Mouse (Mus musculus) kidney, postnatal 0 days (tissue): Measurements from ENCODE around the gene Dido1. TPM values are rescaled to one million over a fixed set of nuclear protein-coding genes. Genes with fewer than 3 reads are reported as not detected.
A peak's percentile ranks its signal among the peaks of the same experiment; 100 is the strongest.

Experiments used
- ATAC-seq: fragments of 200-750 bp; cut with Nextera tagmentation; replicated peaks from 2 replicates; pipeline ENCODE4 v1.8.0; 2017; ENCODE audit warnings: low read depth, moderate number of reproducible peaks, moderate TSS enrichment, moderate library complexity; ENCODE audit not compliant: low FRiP score
- DNase-seq: peaks from one replicate; pipeline ENCODE4 v3.0.0-alpha.2; 2016; ENCODE audit warnings: low spot score
- H3K27ac ChIP-seq: fragments of 300-500 bp; sonication (generic); 2 replicates; pipeline ENCODE4 v1.5.1; 2014; ENCODE audit warnings: mild to moderate bottlenecking
- H3K27me3 ChIP-seq: fragments of 300-500 bp; sonication (generic); 2 replicates; pipeline ENCODE4 v1.6.1; 2014; ENCODE audit warnings: low read length, mixed read lengths; ENCODE audit not compliant: insufficient read depth
- H3K36me3 ChIP-seq: fragments of 300-500 bp; sonication (generic); 2 replicates; pipeline ENCODE4 v1.6.1; 2014; ENCODE audit warnings: low read length, mixed read lengths; ENCODE audit not compliant: insufficient read depth
- H3K4me1 ChIP-seq: fragments of 300-500 bp; sonication (generic); replicated peaks from 2 replicates; pipeline ENCODE4 v1.6.1; 2014; ENCODE audit warnings: antibody characterized with exemption, low read length, mixed read lengths; ENCODE audit not compliant: insufficient read depth
- H3K4me2 ChIP-seq: fragments of 300-500 bp; sonication (generic); 2 replicates; pipeline ENCODE4 v1.6.1; 2014; ENCODE audit warnings: mild to moderate bottlenecking, low read length, moderate library complexity, mixed read lengths
- H3K4me3 ChIP-seq: fragments of 300-500 bp; sonication (generic); replicated peaks from 2 replicates; pipeline ENCODE4 v1.5.1; 2014; ENCODE audit warnings: low read depth, low read length
- H3K9ac ChIP-seq: fragments of 300-500 bp; sonication (generic); 2 replicates; pipeline ENCODE4 v1.6.1; 2014; ENCODE audit warnings: low read depth, low read length
- H3K9me3 ChIP-seq: fragments of 300-500 bp; sonication (generic); replicated peaks from 2 replicates; pipeline ENCODE4 v1.6.1; 2016; ENCODE audit warnings: low read length, inconsistent platforms, mixed read lengths
- CTCF ChIP-seq: IDR thresholded peaks from 2 replicates; pipeline ENCODE4 v1.5.1; 2016; ENCODE audit warnings: antibody characterized with exemption, low read depth, mild to moderate bottlenecking, moderate library complexity
- WGBS: fragments of 180-500 bp; shearing (Covaris S2); extraction: QIAGEN DNeasy Blood & Tissue Kit; methylation state at CpG from one replicate; pipeline ENCODE4 v1.1.7; 2014; 5-methylcytosine and 5-hydroxymethylcytosine counted together
- polyA plus RNA-seq: library from polyadenylated mRNA; unstranded; fragments of >200 nt; fragmentation: Nextera tagmentation; extraction: Ambion mirVana; gene quantifications from 2 replicates; pipeline ENCODE4 v1.2.1, GENCODE M21; 2015

The Dido1 gene
- polyA plus RNA-seq, 1 experiment from 2014 or later: 18.0 TPM

DNA sequence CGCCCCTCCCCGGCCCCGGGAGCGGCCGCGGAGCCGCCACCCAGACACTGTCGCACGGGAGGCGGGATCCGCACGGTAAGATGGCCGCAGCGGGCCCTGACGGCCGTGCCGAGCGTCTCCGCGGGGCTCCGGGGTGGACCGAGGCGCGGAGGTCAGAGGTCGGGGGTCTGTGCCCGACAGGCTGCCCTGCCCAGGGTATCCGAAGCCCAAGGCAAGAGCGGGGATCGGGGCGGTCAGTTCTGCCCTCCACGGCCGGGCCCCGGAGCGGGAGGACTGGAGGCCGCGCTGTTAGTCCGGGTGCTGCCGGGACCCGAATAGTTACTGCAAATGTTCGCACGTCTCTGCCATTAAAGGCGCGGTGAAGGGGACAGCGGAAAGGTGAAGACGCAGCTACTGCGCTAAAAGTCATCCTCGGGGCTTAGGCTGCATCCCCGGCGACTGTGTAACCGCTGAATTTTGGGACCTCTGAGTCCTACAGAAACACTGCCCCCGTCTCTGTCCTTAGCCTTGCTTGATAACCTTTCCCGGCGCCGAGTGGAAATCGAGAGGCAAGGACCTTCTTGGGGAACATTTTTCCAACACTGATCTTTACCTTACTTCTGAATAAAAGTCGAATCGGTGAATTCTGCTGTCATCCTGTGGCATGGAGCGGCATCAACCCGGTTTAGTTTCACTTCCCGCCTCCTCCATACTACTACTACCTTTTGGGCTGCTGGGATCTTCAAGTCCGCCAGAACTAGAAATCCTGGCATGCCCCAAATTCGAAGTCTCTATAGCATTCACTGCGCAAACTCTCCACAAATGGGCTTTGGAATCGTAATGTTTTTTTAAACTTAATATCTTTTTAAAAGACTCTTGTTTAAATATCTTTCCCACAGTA is 717 bp upstream of the Dido1 start:
- H3K27me3 ChIP-seq: no peaks in the 10 kb centered on the region
- ATAC-seq (no peak; the same call in none of the 2 replicates), DNase-seq (peak; percentile 44)
- H3K4me2 ChIP-seq: peak overlapping the region; percentile 70
- peak overlapping the region; percentile 88 for H3K4me3 ChIP-seq
- H3K36me3 ChIP-seq: peaks cover 10% of the 10 kb centered on the region; the same call in 1 of the 2 replicates
- H3K27ac ChIP-seq: peak overlapping the region; percentile 94
- 2% methylated on average over 59 of the region's 64 CpGs for WGBS
- 0 out of 2 replicates have a peak, but pooled peaks cover 8% of the 10 kb centered on the region for H3K4me1 ChIP-seq
- H3K9ac ChIP-seq: peak overlapping the region; percentile 94
- TF ChIP-seq CTCF: no peak
- no peaks in the 10 kb centered on the region for H3K9me3 ChIP-seq

DNA sequence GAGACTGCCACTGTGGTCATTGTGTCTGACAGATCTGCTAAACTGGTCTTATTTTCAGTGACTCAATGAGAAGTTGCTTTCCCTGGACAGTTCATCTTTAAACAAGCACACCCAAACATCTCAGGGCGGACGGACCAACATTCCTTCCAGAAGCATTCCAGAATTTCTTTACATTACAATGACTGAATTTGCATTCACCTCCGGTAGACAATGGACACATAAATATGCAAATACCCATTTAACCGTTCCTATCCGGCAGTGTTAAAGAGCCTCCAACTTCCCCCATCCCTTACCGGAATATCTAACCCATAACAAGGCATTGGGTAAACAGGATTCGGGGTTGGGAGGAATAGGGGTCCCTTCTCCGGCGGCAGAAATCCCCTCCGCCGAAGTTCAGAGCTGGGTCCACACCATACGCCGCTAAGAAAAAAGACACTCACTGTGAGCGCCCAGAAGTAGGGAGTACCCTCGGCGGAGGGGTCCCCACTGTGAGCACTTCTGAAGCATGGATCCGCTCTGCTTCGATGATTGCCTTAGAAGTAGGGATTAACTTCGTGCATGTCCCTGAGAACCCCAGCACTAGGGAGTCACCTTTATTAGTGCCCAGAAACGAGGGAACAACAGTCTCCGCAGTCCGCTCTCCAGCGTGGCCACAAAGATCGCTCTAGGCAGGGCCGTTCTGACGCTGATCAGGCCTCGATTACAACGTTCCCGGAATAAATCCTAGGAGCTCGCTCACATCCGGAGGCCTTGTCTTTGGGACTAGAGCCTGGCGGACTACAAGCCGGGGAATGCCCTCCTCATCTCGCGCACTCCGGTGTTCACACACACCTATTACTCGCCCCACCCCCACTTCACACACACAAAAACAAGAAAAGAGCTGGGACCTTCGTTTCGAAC is 526 bp downstream of the Dido1 start:
- WGBS: under 1% methylated on average over 39 of the region's 39 CpGs
- Histone ChIP-seq H3K4me1 (peaks cover 16% of the 10 kb centered on the region; the same call in 1 of the 2 replicates), H3K9ac (peak overlapping the region; percentile 94), H3K27ac (peak overlapping the region; percentile 94), H3K4me2 (peak overlapping the region; percentile 85), H3K9me3 (no peaks in the 10 kb centered on the region), H3K4me3 (peak overlapping the region; percentile 88), H3K36me3 (peaks cover 4% of the 10 kb centered on the region; the same call in 1 of the 2 replicates), H3K27me3 (no peaks in the 10 kb centered on the region)
- no peak for TF ChIP-seq CTCF
- ATAC-seq (peak; percentile 37), DNase-seq (no peak)

GRCm38 (mm10) chr2:180705975-180706374 is 3.8 kb downstream of the Dido1 start:
- Histone ChIP-seq H3K9me3 (no peaks in the 10 kb centered on the region), H3K27me3 (no peaks in the 10 kb centered on the region), H3K4me1 (peaks cover 30% of the 10 kb centered on the region), H3K36me3 (no peaks in the 10 kb centered on the region), H3K4me3 (no peak overlapping the region), H3K4me2 (no peak overlapping the region), H3K9ac (no peak overlapping the region), H3K27ac (no peak overlapping the region)
- no peak for DNase-seq
- ATAC-seq: no peak
- no peak for TF ChIP-seq CTCF
- 97% methylated on average over 5 of the region's 5 CpGs for WGBS

DNA sequence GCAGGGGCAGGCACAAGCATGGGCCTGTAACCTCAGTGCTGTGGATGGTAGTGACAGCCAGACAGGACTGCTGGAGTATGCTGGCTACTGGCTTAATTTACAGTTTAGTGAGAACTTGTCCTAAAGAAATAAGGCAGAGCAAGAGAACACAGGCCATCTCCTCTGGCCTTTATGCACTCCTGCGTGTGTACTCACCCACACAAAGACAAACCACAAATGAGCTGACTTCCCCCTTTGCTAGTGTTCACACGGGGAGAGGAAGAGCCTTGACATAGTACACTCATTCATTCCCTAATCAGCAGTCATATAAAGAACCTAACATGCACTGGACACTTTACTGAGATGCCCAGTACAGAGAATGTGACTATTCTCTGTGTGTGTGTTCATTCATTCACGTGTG is 4.7 kb downstream of the Dido1 start:
- H3K9ac ChIP-seq: no peak overlapping the region
- H3K9me3 ChIP-seq: no peaks in the 10 kb centered on the region
- peak overlapping the region; percentile 55; the same call in 1 of the 2 replicates for H3K27ac ChIP-seq
- ATAC-seq: no peak
- H3K27me3 ChIP-seq: no peaks in the 10 kb centered on the region
- H3K4me3 ChIP-seq: no peak overlapping the region
- 74% methylated on average over 3 of the region's 3 CpGs for WGBS
- peaks cover 30% of the 10 kb centered on the region for H3K4me1 ChIP-seq
- DNase-seq: no peak
- no peaks in the 10 kb centered on the region for H3K36me3 ChIP-seq
- TF ChIP-seq CTCF: no peak
- no peak overlapping the region for H3K4me2 ChIP-seq

- Histone ChIP-seq H3K4me3 (no peak overlapping the region), H3K27ac (peak overlapping the region; percentile 58), H3K9me3 (no peaks in the 10 kb centered on the region), H3K4me1 (peaks cover 30% of the 10 kb centered on the region), H3K4me2 (0 out of 2 replicates have a peak overlapping the region, but pooled peaks have one; percentile 23), H3K27me3 (no peaks in the 10 kb centered on the region), H3K36me3 (no peaks in the 10 kb centered on the region), H3K9ac (no peak overlapping the region)
- no peak for ATAC-seq
- 47% methylated on average over 8 of the region's 8 CpGs for WGBS
- peak; percentile 42 for DNase-seq
- no peak for TF ChIP-seq CTCF
Observed at GRCm38 (mm10) chr2:180704591-180704990, 5.2 kb downstream of the Dido1 start.
